In the genomic region with DNA sequence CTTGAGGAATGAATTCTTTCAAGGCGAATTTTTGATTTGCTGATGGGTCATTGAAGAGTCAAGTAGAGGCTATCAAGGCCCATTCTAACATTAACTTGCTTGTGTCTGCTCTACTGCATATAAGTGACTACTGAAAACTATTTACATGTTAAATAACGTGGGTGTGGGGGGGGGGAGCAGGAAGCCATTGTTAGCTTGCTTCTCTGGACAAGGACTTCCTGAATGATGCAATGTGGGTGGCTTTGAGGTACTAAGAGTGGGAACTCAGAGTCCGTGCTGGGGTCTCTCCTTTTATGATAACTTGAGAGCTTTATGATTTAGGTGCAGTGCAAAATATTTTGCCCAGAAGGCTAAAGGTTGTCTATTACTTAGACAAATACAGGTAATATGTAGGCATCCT, we compare ENCODE assay signal across 17 mouse cellular contexts.
"Had no signal": no experiment of that assay in that cellular context is flagged by ENCODE, and none has a peak within 500 bp of the region (broad histone marks: within the 10 kb centered on the region; RNA-seq: fewer than 3 reads in every experiment).

No protein-coding gene starts in this region.

- H3K4me1 ChIP-seq: liver, embryonic 12.5 days; liver, embryonic 15.5 days; megakaryocyte, embryonic 14.5 days had no signal

- H3K27ac ChIP-seq: limb, embryonic 10.5 days; limb, embryonic 13.5 days; liver, embryonic 12.5 days; liver, embryonic 15.5 days; midbrain, embryonic 10.5 days; midbrain, embryonic 13.5 days; stomach, postnatal 0 days had no signal

- H3K9me3 ChIP-seq: limb, embryonic 10.5 days; limb, embryonic 13.5 days; liver, embryonic 12.5 days; liver, embryonic 15.5 days; megakaryocyte, embryonic 14.5 days; midbrain, embryonic 10.5 days; midbrain, embryonic 13.5 days had no signal

- DNase-seq: kidney, adult 18-20 months; kidney, adult 9 months; kidney, postnatal 14 days; kidney, postnatal 4 days; liver; thymus, adult 2 months; thymus, postnatal 14 days; thymus, postnatal 4 days had no signal

- H3K4me3 ChIP-seq: limb, embryonic 10.5 days; limb, embryonic 13.5 days; liver, embryonic 12.5 days; liver, embryonic 15.5 days; megakaryocyte, embryonic 14.5 days; midbrain, embryonic 10.5 days; midbrain, embryonic 13.5 days had no signal

- H3K27me3 ChIP-seq: limb, embryonic 13.5 days; liver, embryonic 12.5 days; liver, embryonic 15.5 days; megakaryocyte, embryonic 14.5 days; midbrain, embryonic 13.5 days had no signal

- H3K4me2 ChIP-seq: limb, embryonic 13.5 days; liver, embryonic 12.5 days; liver, embryonic 15.5 days; midbrain, embryonic 13.5 days had no signal

- H3K9ac ChIP-seq: limb, embryonic 13.5 days; liver, embryonic 12.5 days; liver, embryonic 15.5 days; midbrain, embryonic 13.5 days had no signal

- ATAC-seq: intestine, embryonic 16.5 days; liver, embryonic 12.5 days; midbrain, embryonic 13.5 days had no signal

- H3K36me3 ChIP-seq: limb, embryonic 10.5 days; limb, embryonic 13.5 days; liver, embryonic 12.5 days; liver, embryonic 15.5 days; midbrain, embryonic 10.5 days; midbrain, embryonic 13.5 days had no signal
